Mouse (Mus musculus) right cerebral cortex, adult 18-20 months (tissue): ENCODE results near the gene Ntrk2.
A peak's percentile ranks its signal among the peaks of the same experiment; 100 is the strongest.

Source experiments
- DNase-seq: peaks from one replicate; pipeline ENCODE4 v3.0.0; 2022; ENCODE audit warnings: mixed read lengths

Ntrk2 gene

GRCm38 (mm10) chr13:58806397-58806892, at the start of gene Ntrk2:
Ntrk2 (plus strand) TSS chr13:58806569.
- DNase-seq = peak; percentile 95

GRCm38 (mm10) chr13:58761003-58761630, 45.3 kb upstream of the Ntrk2 start:
- DNase-seq = no peak

DNA sequence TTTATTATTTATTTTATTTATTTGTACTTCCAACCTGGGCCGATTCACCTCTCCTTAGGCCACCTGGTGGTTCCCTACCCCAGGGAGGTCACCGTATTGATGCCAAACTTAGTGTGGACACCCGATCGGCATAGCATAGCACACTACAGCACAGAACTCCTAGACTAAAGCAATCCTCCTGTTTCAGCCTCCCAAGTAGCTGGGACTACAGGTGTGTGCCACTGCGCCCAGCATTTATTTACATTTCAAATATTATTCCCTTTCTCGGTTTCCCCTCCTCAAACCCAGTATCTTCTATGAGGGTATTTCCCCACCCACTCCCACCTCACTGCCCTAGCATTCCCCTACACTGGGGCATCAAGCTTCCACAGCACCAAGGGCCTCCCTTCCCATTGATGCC, 38.1 kb upstream of the Ntrk2 start:
- no peak for DNase-seq

- DNase-seq = no peak
Measured at GRCm38 (mm10) chr13:58769438-58769837, 36.9 kb upstream of the Ntrk2 start.

DNA sequence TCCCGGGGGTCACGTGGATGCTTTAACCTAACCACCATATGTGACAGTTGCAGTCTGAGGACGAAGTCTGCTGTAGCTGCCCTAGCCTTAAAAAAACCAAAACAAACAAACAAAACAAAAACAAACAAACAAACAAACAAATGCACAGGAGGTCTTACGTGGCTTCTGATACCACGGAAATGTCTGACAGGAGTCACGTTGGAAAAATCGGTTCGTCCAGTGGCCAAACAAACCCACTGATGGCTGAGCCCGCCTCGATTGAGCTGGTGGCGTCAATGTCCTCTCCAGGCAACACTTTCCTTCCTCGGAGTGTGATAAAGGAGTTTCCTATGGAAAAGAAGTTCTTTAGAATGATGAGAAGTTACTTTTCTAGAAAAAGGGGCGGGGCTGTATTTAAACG, 27.1 kb upstream of the Ntrk2 start:
- no peak for DNase-seq

- no peak for DNase-seq
Measured at GRCm38 (mm10) chr13:58786476-58786875, 19.9 kb upstream of the Ntrk2 start.

DNA sequence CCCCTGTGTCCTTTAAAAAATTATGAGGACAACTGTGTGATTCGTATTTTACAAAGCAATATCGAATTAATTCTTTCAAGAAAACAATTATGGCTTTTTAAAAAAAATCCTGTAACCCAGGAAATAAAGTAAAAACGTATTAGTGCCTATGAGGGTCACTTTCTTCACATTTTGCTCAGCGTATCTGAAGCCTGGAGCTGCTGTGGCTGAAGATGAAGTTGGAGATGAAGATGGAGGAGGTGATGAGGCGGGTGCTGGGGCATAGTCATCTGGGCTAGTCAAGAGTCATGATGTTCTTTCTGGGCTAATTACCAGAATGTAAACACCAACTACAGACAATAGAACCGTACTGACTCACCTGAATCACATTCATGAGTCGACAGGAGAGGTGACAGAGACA, 15.6 kb upstream of the Ntrk2 start:
- no peak for DNase-seq

- DNase-seq = no peak
Measured at GRCm38 (mm10) chr13:58797386-58797785, 9.0 kb upstream of the Ntrk2 start.

DNA sequence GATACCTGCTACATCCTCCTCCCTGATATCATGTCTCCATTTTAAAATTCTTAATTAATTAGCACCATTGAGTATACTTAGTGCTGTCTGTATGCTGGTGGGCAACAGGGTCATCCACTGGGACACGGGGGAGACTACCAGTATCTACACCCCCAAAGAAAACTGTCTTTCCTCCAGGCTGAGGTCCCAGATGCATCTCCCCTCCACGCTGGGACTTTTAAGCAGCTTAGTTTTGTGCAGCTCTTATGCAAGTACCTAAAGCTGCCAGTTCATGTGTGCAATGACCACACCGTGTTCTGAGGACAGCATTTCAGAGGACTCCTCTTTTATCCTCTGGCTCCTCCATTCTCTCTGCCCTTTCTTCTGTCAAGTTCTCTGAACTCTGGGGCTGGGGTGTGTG, 5.1 kb upstream of the Ntrk2 start:
- DNase-seq = no peak

- no peak for DNase-seq
Measured at GRCm38 (mm10) chr13:58803882-58804281, 2.5 kb upstream of the Ntrk2 start.

DNA sequence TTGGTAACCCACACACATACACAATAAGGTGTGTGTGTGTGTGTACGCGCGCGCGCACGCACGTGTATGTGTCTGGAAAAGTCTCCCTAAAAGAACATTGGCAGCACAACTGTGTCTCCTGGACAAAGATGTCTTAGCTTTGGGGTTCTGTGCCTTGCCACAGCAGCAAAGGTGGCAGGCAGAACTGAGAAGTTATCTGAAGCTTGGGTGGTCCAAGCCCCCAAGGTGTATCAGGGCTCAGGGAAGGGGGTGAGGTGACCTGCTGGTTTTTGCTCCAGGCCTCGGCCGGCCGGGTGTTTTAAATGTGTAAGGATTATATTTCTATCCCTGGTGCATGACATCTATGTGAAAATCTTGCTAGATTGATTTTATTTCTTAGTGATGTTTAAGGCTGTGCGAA, 536 bp upstream of the Ntrk2 start:
- DNase-seq = no peak

DNA sequence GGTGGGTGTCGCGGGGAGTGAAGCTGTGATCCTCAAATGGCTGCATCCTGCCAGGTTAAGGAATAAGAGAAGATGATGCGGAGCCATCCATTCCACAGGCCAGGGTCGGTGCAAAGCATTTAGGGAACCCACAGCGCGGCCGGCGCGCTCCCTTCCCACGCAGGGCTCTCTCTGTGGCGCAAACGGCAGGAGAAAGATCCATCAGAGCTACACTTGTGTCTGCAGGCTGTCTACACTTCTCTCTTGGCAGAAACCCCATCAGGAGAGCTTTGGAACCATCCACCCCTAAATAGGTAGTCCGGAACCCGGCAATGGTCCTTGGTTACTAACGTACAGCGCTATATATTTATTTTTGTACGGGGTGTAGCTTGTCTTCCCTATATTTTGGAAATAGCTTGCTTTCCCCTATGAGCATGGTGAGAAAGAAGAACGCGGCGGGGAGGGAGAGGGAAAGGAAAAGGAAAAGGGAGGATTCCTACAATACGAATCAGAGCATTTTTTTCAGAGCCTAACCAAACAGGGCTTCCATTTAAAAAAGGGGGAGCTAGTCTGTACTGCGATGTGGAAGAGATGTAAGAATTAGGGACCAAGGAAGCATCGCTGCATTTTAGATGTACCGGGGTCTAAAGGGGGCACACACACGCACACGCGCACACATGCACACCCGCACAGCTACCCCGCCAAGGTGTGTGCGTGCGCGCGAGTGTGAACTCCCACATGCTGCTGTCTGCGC, 693 bp downstream of the Ntrk2 start:
- DNase-seq = no peak

- DNase-seq = peak; percentile 94
Measured at GRCm38 (mm10) chr13:58807629-58808363, 1.4 kb downstream of the Ntrk2 start.

- DNase-seq = peak; percentile 78
Measured at GRCm38 (mm10) chr13:58808381-58808821, 2.0 kb downstream of the Ntrk2 start.

DNA sequence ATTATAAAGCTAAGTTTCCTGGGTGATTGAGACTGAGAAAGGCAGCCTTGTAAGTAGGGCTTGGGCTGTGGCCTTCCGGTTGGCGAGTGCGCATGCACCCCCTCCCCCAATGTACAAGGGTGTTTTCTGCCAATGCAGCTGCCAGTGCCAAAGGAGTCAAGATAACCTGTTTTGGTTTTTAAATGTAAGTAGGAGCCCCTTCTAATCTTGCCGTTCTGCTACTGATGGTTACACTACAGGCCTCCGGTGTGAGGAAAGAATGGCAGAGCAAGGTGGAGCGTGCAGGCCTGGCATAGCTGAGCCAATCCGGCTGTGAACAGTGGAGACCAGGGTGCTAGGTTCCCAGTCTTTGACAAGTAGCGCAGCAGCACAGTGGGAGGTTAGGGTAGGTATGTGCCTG, 3.6 kb downstream of the Ntrk2 start:
- DNase-seq = peak; percentile 71

- no peak for DNase-seq
Measured at GRCm38 (mm10) chr13:58824752-58825151, 18.4 kb downstream of the Ntrk2 start.

GRCm38 (mm10) chr13:58826356-58827197, 20.2 kb downstream of the Ntrk2 start:
- DNase-seq = peak; percentile 35

DNA sequence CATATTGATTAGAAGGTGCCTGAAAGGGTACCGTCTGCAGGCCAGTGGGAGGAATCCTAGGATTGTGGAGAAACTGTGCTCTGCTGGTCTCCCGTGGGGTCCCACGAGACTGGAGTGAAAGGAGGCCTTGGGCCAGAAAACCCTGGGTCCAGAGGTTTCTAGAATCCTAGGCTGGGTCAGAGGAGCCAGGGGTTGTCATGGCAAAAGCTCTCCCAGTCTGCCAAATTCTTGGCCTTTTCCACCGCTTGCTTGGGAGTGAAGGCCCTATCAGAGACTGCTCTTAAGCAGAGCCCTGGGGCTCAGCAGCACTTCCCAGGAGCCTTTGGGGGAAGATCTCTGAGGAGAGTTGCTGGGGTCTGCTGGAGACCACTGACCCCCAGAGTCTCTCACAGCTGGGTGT, 25.6 kb downstream of the Ntrk2 start:
- DNase-seq = no peak

GRCm38 (mm10) chr13:58834726-58835125, 28.4 kb downstream of the Ntrk2 start:
- no peak for DNase-seq

DNA sequence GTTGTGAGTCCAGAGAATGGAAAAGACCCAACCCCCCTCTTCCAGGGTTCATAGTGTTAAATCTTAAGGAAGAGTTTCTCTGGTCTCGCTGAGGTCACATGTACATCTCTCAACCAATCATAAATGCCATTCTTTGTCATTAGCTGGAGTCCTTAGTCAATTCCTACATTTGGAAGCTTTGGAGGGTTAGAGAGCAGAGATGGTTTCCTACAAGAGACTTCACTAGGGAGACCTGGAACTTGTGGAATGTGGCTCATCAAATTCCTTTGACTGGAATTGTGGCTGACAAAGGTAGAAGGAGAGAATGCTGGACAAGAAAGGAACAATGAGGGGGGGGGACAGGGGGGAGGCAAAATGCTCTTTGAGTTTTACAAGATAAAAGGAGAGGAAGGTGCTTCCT, 30.5 kb downstream of the Ntrk2 start:
- DNase-seq = no peak

DNA sequence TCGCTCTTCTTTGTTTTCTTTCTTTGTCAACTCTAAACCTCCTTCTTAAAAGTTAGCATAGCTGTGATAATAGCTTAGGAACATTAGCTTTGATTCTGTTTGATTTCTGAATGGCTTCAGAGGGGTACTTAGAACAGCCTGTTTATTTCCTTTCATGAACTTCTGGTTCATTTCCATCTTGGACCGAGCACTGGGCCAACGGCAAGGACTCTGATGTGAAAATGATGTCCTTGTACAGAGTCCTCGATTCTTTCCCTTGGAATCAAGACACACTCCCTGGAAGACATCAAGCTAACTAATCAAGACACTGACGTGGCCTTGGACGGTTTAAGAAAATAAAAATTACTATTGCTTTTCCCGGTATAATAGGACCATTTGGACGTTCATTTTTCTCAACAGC, 31.7 kb downstream of the Ntrk2 start:
- DNase-seq = no peak

GRCm38 (mm10) chr13:58840731-58841359, 34.5 kb downstream of the Ntrk2 start:
- no peak for DNase-seq
